Mouse (Mus musculus) forebrain, embryonic 14.5 days (tissue): ENCODE measurements around the gene Ugt3a2. TPM values are rescaled to one million over a fixed set of nuclear protein-coding genes. Genes with fewer than 3 reads are reported as not detected.

Experiments used
- ATAC-seq: fragments of 200-750 bp; cut with Nextera tagmentation; 2 replicates; pipeline ENCODE4 v1.8.0; 2017; ENCODE audit warnings: mild to moderate bottlenecking, moderate library complexity
- DNase-seq: peaks from one replicate; pipeline ENCODE4 v3.0.0-alpha.2; 2015; ENCODE audit warnings: low spot score
- H3K27ac ChIP-seq: fragments of 300-500 bp; sonication (generic); 2 replicates; pipeline ENCODE4 v1.5.1; 2014; ENCODE audit warnings: low read depth, mild to moderate bottlenecking, control low read depth, low read length, moderate library complexity
- H3K27me3 ChIP-seq: fragments of 300-500 bp; sonication (generic); replicated peaks from 2 replicates; pipeline ENCODE4 v1.6.1; 2014; ENCODE audit warnings: low read length, control low read depth, mixed read lengths; ENCODE audit not compliant: control insufficient read depth, insufficient read depth
- H3K36me3 ChIP-seq: fragments of 300-500 bp; sonication (generic); 2 replicates; pipeline ENCODE4 v1.6.1; 2014; ENCODE audit warnings: low read length, control low read depth; ENCODE audit not compliant: control insufficient read depth, insufficient read depth
- H3K4me1 ChIP-seq: fragments of 300-500 bp; sonication (generic); 2 replicates; pipeline ENCODE4 v1.6.1; 2014; ENCODE audit warnings: antibody characterized with exemption, low read length, control low read depth; ENCODE audit not compliant: control insufficient read depth, insufficient read depth
- H3K4me2 ChIP-seq: fragments of 300-500 bp; sonication (generic); 2 replicates; pipeline ENCODE4 v1.6.1; 2014; ENCODE audit warnings: mild to moderate bottlenecking, control low read depth, low read length
- H3K4me3 ChIP-seq: fragments of 300-500 bp; sonication (generic); 2 replicates; pipeline ENCODE4 v1.5.1; 2014; ENCODE audit warnings: low read depth, low read length, control low read depth
- H3K9ac ChIP-seq: fragments of 300-500 bp; sonication (generic); 2 replicates; pipeline ENCODE4 v1.6.1; 2014; ENCODE audit warnings: mild to moderate bottlenecking, low read length, control low read depth, moderate library complexity
- H3K9me3 ChIP-seq: fragments of 300-500 bp; sonication (generic); replicated peaks from 2 replicates; pipeline ENCODE4 v1.6.1; 2016; ENCODE audit warnings: low read length, control low read depth, mixed read lengths; ENCODE audit not compliant: control insufficient read depth
- WGBS: fragments of 180-500 bp; shearing (Covaris S2); extraction: QIAGEN DNeasy Blood & Tissue Kit; methylation state at CpG from one replicate; pipeline ENCODE4 v1.1.7; 2014; 5-methylcytosine and 5-hydroxymethylcytosine counted together
- polyA plus RNA-seq: library from polyadenylated mRNA; unstranded; fragments of >200 nt; fragmentation: Nextera tagmentation; extraction: Ambion mirVana; gene quantifications from 2 replicates; pipeline ENCODE4 v1.2.1, GENCODE M21; 2014

Ugt3a2 gene
- polyA plus RNA-seq, 1 experiment from 2014 or later, result not detected

DNA sequence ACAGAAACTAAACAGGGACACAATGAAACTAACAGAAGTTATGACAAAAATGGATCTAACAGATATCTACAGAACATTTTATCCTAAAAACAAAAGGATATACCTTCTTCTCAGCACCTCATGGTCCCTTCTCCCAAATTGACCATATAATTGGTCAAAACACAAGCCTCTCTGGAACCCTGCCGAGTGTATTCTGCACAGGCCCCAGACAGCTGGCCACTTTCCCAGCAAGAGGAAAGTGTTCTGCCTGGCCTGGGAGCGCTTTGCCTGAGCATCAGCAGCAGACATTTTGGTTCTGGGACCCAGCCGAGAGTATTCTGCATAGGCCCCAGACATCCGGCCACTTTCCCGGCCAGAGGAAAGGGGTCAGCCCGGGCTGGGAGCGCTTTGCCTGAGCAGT lies 40.9 kb downstream of the Ugt3a2 start:
- DNase-seq (no peak), ATAC-seq (no peak)
- Histone ChIP-seq H3K9ac (no peak overlapping the region), H3K4me2 (no peak overlapping the region), H3K36me3 (no peaks in the 10 kb centered on the region), H3K4me3 (no peak overlapping the region), H3K27ac (no peak overlapping the region), H3K27me3 (no peaks in the 10 kb centered on the region), H3K9me3 (no peaks in the 10 kb centered on the region), H3K4me1 (no peaks in the 10 kb centered on the region)
- WGBS, result 92% methylated on average over 7 of the region's 7 CpGs

DNA sequence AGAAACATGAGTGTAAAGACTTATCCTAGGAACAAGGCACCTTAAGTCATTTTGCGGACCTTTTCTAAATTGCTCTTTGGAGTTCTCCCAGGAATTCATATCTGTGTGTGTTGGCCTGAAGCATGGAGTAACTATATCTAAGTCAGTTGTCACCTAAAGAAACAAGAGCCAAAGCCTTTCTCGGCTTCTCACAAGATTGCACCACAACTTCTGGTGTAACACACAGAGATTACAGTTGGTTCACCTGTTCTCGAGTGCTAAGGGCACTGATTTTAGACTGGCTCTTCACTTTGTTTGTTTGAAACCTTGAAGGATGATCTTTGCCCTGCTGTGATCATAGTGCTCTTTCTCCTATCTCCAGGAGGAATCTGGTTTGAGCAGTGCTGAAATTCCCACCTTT lies 74.1 kb downstream of the Ugt3a2 start:
- H3K4me1 ChIP-seq, result no peaks in the 10 kb centered on the region
- 92% methylated on average over 3 of the region's 3 CpGs for WGBS
- H3K9me3 ChIP-seq, result no peaks in the 10 kb centered on the region

More for the DNA sequence above, 74.1 kb downstream of the Ugt3a2 start:
- H3K9ac ChIP-seq, result no peak overlapping the region
- H3K4me2 ChIP-seq, result no peak overlapping the region
- no peaks in the 10 kb centered on the region for H3K36me3 ChIP-seq
- ATAC-seq (no peak), DNase-seq (no peak)
- no peaks in the 10 kb centered on the region for H3K27me3 ChIP-seq
- no peak overlapping the region for H3K27ac ChIP-seq
- H3K4me3 ChIP-seq, result no peak overlapping the region

Other genes starting within 250 kb of the Ugt3a2 start
- gene Lmbrd2, start 195.0 kb upstream of the Ugt3a2 start, polyA plus RNA-seq, result 5.0 and 7.3 TPM in 2 replicates
- 49.2 and 55.7 TPM in 2 replicates for gene Skp2, start 180.1 kb upstream of the Ugt3a2 start, polyA plus RNA-seq
- not detected in 2 replicates for gene Ugt3a1, start 58.7 kb upstream of the Ugt3a2 start, polyA plus RNA-seq
- gene Capsl, start 100.5 kb downstream of the Ugt3a2 start, polyA plus RNA-seq, result 2.6 and 2.7 TPM in 2 replicates
- gene Il7r, start 194.6 kb downstream of the Ugt3a2 start, polyA plus RNA-seq, result 0.06 TPM in 1 of 2 replicates, not detected in the other